Mouse (Mus musculus) erythroblast, embryonic 14.5 days (primary cell): ENCODE data around the gene Naa60.

Experiments used
- GATA1 ChIP-seq: IDR thresholded peaks from 2 replicates; pipeline ENCODE4 v1.6.1; 2012; ENCODE audit warnings: low read length, inconsistent platforms, mixed read lengths
- TAL1 ChIP-seq: IDR thresholded peaks from 3 replicates; pipeline ENCODE4 v1.6.1; 2012; ENCODE audit warnings: low read length, inconsistent platforms, mixed read lengths

DNA sequence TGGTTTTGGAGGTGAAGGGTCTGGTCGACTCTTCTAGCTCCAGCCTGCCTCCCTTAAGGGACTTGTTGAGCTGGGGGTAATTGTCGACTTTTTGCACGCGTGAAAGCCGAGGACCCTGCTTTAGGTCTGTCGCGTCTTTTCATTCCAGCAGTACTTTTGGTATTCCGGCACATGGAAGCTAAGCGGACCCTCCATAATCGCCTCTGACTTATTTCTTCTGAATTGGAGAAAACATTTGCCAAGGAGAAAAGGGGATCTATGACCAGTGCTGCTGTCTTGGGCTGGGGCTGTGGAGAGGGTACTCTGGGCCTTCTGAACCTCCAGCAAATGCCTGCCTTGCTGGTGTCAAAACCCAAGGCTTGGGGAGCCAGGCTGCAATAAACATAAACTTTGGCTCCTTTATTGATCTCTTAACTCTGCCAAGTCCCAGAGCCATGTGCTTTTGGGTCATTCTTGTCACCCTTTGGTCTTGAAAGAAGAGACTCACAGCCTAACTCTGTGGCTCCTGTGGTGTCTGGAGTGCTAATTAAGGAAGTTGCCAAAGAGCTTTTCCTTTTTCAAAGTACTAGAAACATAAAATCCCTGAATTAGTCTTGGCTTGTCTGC lies 13.0 kb downstream of the Naa60 start:
- TF ChIP-seq GATA1 (no peak), TAL1 (no peak)
